Mouse (Mus musculus) neural tube, embryonic 10.5 days (tissue): ENCODE results near the gene Lrrc75a.
"Not testable (repeated sequence)": the region's sequence is repeated elsewhere in the genome, so short reads cannot be mapped to it uniquely, and the experiment has no call there.

ENCODE experiments used
- DNase-seq: peaks from one replicate; pipeline ENCODE4 v3.0.0-alpha.2; 2017; ENCODE audit warnings: low spot score; ENCODE audit errors: extremely low spot score

The Lrrc75a gene

GRCm38 (mm10) chr11:62647661-62648590 lies at the start of gene Lrrc75a:
TSS of gene Lrrc75a (minus strand) at chr11:62648523.
- peak; percentile 63 for DNase-seq

GRCm38 (mm10) chr11:62695126-62695525 lies 46.8 kb upstream of the Lrrc75a start:
- DNase-seq = no peak

GRCm38 (mm10) chr11:62693299-62694184 lies 45.2 kb upstream of the Lrrc75a start:
- peak; percentile 55 for DNase-seq

GRCm38 (mm10) chr11:62691592-62691991 lies 43.3 kb upstream of the Lrrc75a start:
- no peak for DNase-seq

GRCm38 (mm10) chr11:62679954-62680353 lies 31.6 kb upstream of the Lrrc75a start:
- DNase-seq = no peak

GRCm38 (mm10) chr11:62678778-62679354 lies 30.5 kb upstream of the Lrrc75a start:
- no peak for DNase-seq

GRCm38 (mm10) chr11:62676290-62676596 lies 27.9 kb upstream of the Lrrc75a start:
- DNase-seq = no peak

- peak; percentile 66 for DNase-seq
Observed at GRCm38 (mm10) chr11:62675480-62676289, 27.4 kb upstream of the Lrrc75a start.

- no peak for DNase-seq
Observed at GRCm38 (mm10) chr11:62670006-62670405, 21.7 kb upstream of the Lrrc75a start.

GRCm38 (mm10) chr11:62669471-62669870 lies 21.1 kb upstream of the Lrrc75a start:
- no peak for DNase-seq

- no peak for DNase-seq
Observed at GRCm38 (mm10) chr11:62668986-62669385, 20.7 kb upstream of the Lrrc75a start.

GRCm38 (mm10) chr11:62664250-62664649 lies 15.9 kb upstream of the Lrrc75a start:
- no peak for DNase-seq

- DNase-seq = no peak
Observed at GRCm38 (mm10) chr11:62660885-62661284, 12.6 kb upstream of the Lrrc75a start.

GRCm38 (mm10) chr11:62652080-62652479 lies 3.8 kb upstream of the Lrrc75a start:
- DNase-seq = no peak

GRCm38 (mm10) chr11:62651563-62651962 lies 3.2 kb upstream of the Lrrc75a start:
- DNase-seq = no peak

GRCm38 (mm10) chr11:62649803-62650202 lies 1.5 kb upstream of the Lrrc75a start:
- not testable (repeated sequence) for DNase-seq

- DNase-seq = peak; percentile 99
Observed at GRCm38 (mm10) chr11:62648591-62649391, 468 bp upstream of the Lrrc75a start, which contains the start of gene Mmgt2. TSS of gene Mmgt2 (plus strand) at chr11:62648664.

- DNase-seq = peak; percentile 24
Observed at GRCm38 (mm10) chr11:62646958-62647515, 1.3 kb downstream of the Lrrc75a start.

- DNase-seq = no peak
Observed at GRCm38 (mm10) chr11:62646495-62646843, 1.9 kb downstream of the Lrrc75a start.
